Mouse (Mus musculus) forebrain, embryonic 11.5 days (tissue): Measurements from ENCODE around the gene Kcnd3. TPM values are rescaled to one million over a fixed set of nuclear protein-coding genes. Genes with fewer than 3 reads are reported as not detected.

Experiments
- ATAC-seq: fragments of 200-750 bp; cut with Nextera tagmentation; replicated peaks from 2 replicates; pipeline ENCODE4 v1.8.0; 2017; ENCODE audit warnings: moderate TSS enrichment; ENCODE audit not compliant: low FRiP score
- DNase-seq: peaks from one replicate; pipeline ENCODE4 v3.0.0-alpha.2; 2017; ENCODE audit warnings: low spot score
- H3K27ac ChIP-seq: fragments of 300-500 bp; sonication (generic); 2 replicates; pipeline ENCODE4 v1.5.1; 2014; ENCODE audit warnings: low read depth, low read length
- H3K27me3 ChIP-seq: fragments of 300-500 bp; sonication (generic); 2 replicates; pipeline ENCODE4 v1.6.1; 2014; ENCODE audit warnings: mild to moderate bottlenecking, low read length, mixed read lengths; ENCODE audit not compliant: control insufficient read depth, insufficient read depth
- H3K36me3 ChIP-seq: fragments of 300-500 bp; sonication (generic); 2 replicates; pipeline ENCODE4 v1.6.1; 2014; ENCODE audit warnings: mild to moderate bottlenecking, low read length, moderate library complexity, mixed read lengths; ENCODE audit not compliant: control insufficient read depth, insufficient read depth
- H3K4me1 ChIP-seq: fragments of 300-500 bp; sonication (generic); replicated peaks from 2 replicates; pipeline ENCODE4 v1.6.1; 2014; ENCODE audit warnings: low read length, mixed read lengths; ENCODE audit not compliant: control insufficient read depth, insufficient read depth
- H3K4me2 ChIP-seq: fragments of 300-500 bp; sonication (generic); 2 replicates; pipeline ENCODE4 v1.6.1; 2014; ENCODE audit warnings: low read depth, mild to moderate bottlenecking, low read length, moderate library complexity, mixed read lengths; ENCODE audit not compliant: severe bottlenecking
- H3K4me3 ChIP-seq: fragments of 300-500 bp; sonication (generic); 2 replicates; pipeline ENCODE4 v1.5.1; 2014; ENCODE audit warnings: low read depth, low read length
- H3K9ac ChIP-seq: fragments of 300-500 bp; sonication (generic); 2 replicates; pipeline ENCODE4 v1.6.1; 2014; ENCODE audit warnings: low read length
- H3K9me3 ChIP-seq: fragments of 300-500 bp; sonication (generic); 2 replicates; pipeline ENCODE4 v1.6.1; 2016; ENCODE audit warnings: low read length, mixed read lengths; ENCODE audit not compliant: control insufficient read depth
- WGBS: fragments of 180-500 bp; shearing (Covaris S2); extraction: QIAGEN DNeasy Blood & Tissue Kit; methylation state at CpG from one replicate; pipeline ENCODE4 v1.1.7; 2014; 5-methylcytosine and 5-hydroxymethylcytosine counted together
- polyA plus RNA-seq: library from polyadenylated mRNA; unstranded; fragments of >200 nt; fragmentation: Nextera tagmentation; extraction: Ambion mirVana; gene quantifications from 2 replicates; pipeline ENCODE4 v1.2.1, GENCODE M21; 2014

Gene Kcnd3
- polyA plus RNA-seq, 1 experiment from 2014 or later: 1.3 TPM

DNA sequence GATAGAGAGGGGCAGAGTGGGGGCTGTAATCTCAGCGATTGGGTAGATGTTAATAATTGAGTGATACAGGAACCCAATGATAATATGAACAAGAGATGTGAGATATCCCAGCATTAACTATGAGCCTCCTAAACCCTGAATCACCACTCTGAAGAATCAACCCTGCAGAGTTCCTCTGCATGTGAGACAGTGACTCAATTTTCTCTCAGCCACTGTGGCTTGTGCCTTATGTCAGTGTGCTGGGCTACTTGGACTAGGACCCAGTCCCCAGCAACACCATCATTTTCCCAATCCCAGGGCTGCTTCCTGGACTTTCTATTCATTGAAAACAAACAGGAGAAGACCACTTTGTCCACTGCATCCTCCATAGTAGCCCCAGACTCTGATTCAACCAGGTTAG, 139.6 kb downstream of the Kcnd3 start:
- Histone ChIP-seq H3K4me2 (no peak overlapping the region), H3K4me3 (no peak overlapping the region), H3K9ac (no peak overlapping the region), H3K27ac (no peak overlapping the region), H3K36me3 (no peaks in the 10 kb centered on the region), H3K9me3 (no peaks in the 10 kb centered on the region), H3K4me1 (no peaks in the 10 kb centered on the region), H3K27me3 (no peaks in the 10 kb centered on the region)
- no peak for DNase-seq
- WGBS: 100% methylated on average over 1 of the region's 1 CpGs
- no peak for ATAC-seq

DNA sequence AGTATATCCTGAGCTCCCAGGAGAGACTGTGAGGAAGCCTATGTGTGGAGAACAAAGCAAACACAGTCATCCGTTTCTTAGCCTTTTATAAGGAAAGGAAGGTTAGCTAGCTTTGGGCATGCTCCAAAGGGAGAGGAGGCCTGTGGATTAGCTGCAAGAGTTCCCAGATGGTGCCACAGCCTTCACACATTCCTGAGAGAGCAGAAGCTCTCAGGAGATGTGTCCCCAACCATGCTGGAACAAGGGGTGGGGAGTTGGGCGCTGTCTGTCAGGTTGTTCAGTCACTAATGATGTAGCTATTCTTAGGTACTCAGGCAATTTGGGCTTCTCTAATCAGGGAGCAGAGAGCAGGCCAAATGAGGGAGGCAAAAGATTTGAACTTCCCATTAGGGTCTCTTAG, 140.1 kb downstream of the Kcnd3 start:
- H3K9ac ChIP-seq: no peak overlapping the region
- 76% methylated on average over 2 of the region's 2 CpGs for WGBS
- H3K27me3 ChIP-seq: no peaks in the 10 kb centered on the region
- no peak overlapping the region for H3K4me3 ChIP-seq
- H3K27ac ChIP-seq: no peak overlapping the region
- ATAC-seq: no peak
- H3K9me3 ChIP-seq: no peaks in the 10 kb centered on the region
- no peaks in the 10 kb centered on the region for H3K36me3 ChIP-seq
- no peaks in the 10 kb centered on the region for H3K4me1 ChIP-seq
- H3K4me2 ChIP-seq: no peak overlapping the region
- no peak for DNase-seq

DNA sequence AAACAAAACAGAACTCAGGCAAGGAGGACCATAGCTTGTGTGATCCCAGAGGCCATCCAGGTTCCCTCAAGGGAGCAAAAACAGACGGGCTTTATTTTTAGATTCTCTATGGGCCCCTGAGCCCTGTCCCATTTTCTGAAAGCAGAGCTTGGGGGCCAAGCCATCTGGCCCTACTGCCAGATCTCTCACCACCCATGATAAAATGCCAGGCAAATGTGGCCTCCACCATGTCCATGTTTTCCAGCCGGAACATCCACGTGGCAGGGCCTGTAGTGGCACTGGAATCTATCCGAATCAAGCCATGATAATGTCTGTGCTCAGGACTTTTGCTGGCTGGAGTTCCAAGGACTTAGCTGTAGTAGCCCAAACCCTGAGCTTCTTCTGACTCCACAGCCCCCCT, 148.4 kb downstream of the Kcnd3 start:
- Histone ChIP-seq H3K9ac (no peak overlapping the region), H3K9me3 (no peaks in the 10 kb centered on the region), H3K4me2 (no peak overlapping the region), H3K27me3 (no peaks in the 10 kb centered on the region), H3K27ac (no peak overlapping the region), H3K4me1 (no peaks in the 10 kb centered on the region), H3K4me3 (no peak overlapping the region), H3K36me3 (no peaks in the 10 kb centered on the region)
- ATAC-seq (no peak), DNase-seq (no peak)
- WGBS: 81% methylated on average over 4 of the region's 4 CpGs

DNA sequence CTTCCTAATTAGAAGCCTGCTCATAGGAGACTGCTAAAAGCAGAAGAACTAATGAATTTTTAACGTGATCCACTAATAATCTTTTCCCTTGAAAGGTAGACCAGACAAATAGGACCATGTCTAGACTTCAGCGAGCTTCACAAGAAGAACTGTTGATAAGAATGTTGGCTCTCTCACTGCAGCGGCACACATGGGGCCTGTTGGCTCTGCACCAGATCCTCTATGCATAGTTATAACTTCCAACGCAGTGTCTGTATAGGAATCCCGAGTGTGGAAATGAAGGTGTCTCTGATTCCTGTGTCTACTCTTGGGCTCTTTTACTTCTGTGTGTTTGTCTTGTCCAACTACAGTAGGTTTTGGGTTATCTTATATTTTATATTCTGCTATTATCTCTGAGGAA, 150.8 kb downstream of the Kcnd3 start:
- no peak for ATAC-seq
- no peaks in the 10 kb centered on the region for H3K9me3 ChIP-seq
- 88% methylated on average over 5 of the region's 5 CpGs for WGBS

DNA sequence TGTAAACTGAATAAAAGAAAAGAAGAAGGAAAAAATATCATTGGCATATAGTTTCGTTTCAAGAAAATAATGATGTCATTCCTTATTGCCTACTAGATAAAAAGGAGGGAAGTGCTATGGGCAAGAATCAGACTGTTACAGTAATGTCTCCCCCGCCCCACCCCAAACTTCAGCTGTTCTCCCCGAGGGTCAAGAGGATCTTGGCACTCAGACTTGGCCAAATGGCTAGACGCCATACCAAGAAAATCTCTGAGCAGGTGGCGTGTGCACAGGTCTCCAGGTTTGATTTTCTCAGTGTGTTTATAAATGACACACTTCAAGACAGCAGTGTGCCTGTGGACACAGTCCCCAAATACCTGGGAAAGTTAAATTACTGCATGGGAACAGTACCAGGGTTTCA, 153.6 kb downstream of the Kcnd3 start:
- Histone ChIP-seq H3K27me3 (no peaks in the 10 kb centered on the region), H3K27ac (no peak overlapping the region), H3K4me3 (no peak overlapping the region), H3K36me3 (no peaks in the 10 kb centered on the region), H3K9me3 (no peaks in the 10 kb centered on the region), H3K9ac (no peak overlapping the region), H3K4me1 (no peaks in the 10 kb centered on the region), H3K4me2 (no peak overlapping the region)
- DNase-seq: no peak
- 85% methylated on average over 5 of the region's 5 CpGs for WGBS
- no peak for ATAC-seq

More for the DNA sequence above, 150.8 kb downstream of the Kcnd3 start:
- Histone ChIP-seq H3K4me3 (no peak overlapping the region), H3K27me3 (no peaks in the 10 kb centered on the region), H3K4me1 (no peaks in the 10 kb centered on the region), H3K9ac (no peak overlapping the region), H3K36me3 (no peaks in the 10 kb centered on the region), H3K4me2 (no peak overlapping the region), H3K27ac (no peak overlapping the region)
- DNase-seq: no peak

DNA sequence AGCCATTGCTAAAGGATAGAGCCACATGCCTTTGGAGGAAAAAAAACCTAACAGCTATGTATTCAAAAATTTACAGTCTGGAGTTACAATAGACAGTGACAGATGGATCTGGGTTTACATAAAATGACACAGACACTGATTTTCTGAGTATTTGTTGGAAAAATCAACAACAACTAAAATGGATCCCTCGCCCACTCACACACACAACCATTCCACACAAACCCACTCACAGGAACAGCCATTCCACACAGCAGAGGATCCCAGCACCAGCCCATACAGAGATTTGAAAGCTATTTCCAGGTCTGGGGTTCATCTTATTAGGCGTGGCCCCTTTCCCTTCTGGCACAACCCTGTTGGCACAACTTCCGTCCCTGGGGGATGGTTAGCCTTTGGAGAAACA, 156.7 kb downstream of the Kcnd3 start:
- ATAC-seq (no peak), DNase-seq (no peak)
- Histone ChIP-seq H3K27me3 (no peaks in the 10 kb centered on the region), H3K4me2 (no peak overlapping the region), H3K36me3 (no peaks in the 10 kb centered on the region), H3K4me3 (no peak overlapping the region), H3K27ac (no peak overlapping the region), H3K9ac (no peak overlapping the region), H3K4me1 (no peaks in the 10 kb centered on the region), H3K9me3 (no peaks in the 10 kb centered on the region)
- WGBS: 82% methylated on average over 3 of the region's 3 CpGs

DNA sequence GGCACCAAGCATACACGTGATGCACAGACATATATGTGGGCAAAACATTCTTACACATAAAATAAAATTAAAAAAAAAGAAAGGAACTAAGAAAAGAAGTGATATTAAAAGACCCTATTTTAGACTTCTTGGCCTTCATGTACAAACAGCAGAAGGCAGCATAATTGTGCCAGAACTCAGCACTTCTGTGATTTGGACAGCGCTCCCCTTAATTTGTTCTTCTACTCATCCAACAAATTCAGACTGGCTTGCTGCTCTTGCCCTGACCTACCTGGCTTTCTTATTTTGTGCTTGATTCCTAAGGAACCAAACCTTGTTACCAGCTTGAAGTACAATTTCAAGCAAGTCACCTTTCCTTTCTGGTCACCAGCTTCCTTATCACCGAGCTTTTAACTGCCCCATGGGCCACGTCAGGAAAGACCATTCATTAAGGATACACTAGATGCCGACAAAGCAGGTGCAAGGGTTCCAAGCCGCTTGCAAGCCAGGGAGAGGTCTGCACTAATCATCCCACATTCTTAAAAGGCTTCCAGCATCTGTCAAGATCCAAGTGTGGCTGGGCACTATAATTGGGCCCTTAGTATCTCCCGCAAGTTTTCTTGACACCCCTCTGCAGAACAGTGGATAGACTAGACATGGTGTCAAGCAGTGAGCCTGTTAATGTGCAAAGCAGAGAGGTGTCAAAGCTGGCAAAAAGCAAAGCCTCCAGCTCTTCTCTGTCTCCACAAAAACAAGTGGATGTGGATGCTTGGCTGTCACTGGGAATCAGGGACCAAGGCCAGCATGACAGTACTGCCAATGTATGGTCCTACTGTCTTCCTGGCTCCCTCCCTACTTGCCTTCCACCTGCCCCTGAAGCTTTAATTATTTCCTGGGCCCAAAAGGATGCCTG, 159.6 kb downstream of the Kcnd3 start:
- no peak for DNase-seq
- Histone ChIP-seq H3K4me3 (no peak overlapping the region), H3K4me1 (no peaks in the 10 kb centered on the region), H3K9me3 (no peaks in the 10 kb centered on the region), H3K27me3 (no peaks in the 10 kb centered on the region), H3K4me2 (no peak overlapping the region), H3K36me3 (no peaks in the 10 kb centered on the region), H3K9ac (no peak overlapping the region), H3K27ac (no peak overlapping the region)
- WGBS: 84% methylated on average over 7 of the region's 7 CpGs
- ATAC-seq: no peak

DNA sequence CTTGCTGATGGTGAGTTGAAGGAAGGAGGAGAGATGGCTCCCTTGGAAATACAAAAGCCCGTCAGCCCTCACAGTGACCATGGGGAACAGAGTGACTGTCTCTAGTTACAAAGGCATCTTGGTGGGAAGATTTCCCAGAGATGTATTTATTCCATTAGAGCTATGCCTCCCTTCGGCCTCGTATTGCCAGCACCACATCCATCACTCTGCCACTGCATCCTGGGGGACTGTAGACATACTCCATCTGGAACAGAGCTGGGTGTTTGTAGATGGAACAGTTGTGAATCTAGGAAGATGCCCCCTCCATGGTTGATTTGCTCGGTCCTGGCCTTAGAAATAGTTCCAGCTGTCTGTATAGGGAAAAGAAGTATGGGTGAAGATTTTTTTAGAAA, 160.3 kb downstream of the Kcnd3 start:
- Histone ChIP-seq H3K27ac (no peak overlapping the region), H3K4me2 (no peak overlapping the region), H3K9ac (no peak overlapping the region), H3K9me3 (no peaks in the 10 kb centered on the region), H3K4me1 (no peaks in the 10 kb centered on the region), H3K36me3 (no peaks in the 10 kb centered on the region), H3K4me3 (no peak overlapping the region), H3K27me3 (no peaks in the 10 kb centered on the region)
- DNase-seq (no peak), ATAC-seq (no peak)
- WGBS: 86% methylated on average over 4 of the region's 4 CpGs
